Mouse (Mus musculus) G1E (cell line): ENCODE results near the gene Ablim1. TPM values are rescaled to one million over a fixed set of nuclear protein-coding genes. Genes with fewer than 3 reads are reported as not detected.

ENCODE experiments used
- ATAC-seq: 2 replicates; pipeline ENCODE4 v1.8.0; 2016; ENCODE audit warnings: mild to moderate bottlenecking; ENCODE audit not compliant: insufficient number of reproducible peaks, poor library complexity, low FRiP score, severe bottlenecking; ENCODE audit errors: extremely low read depth
- DNase-seq: peaks from one replicate; pipeline ENCODE4 v3.0.0; 2012; ENCODE audit warnings: low spot score
- H3K27me3 ChIP-seq: 2 replicates; pipeline ENCODE4 v1.6.1; 2012; ENCODE audit warnings: mild to moderate bottlenecking, low read length, inconsistent platforms; ENCODE audit not compliant: insufficient read depth
- H3K36me3 ChIP-seq: replicated peaks from 2 replicates; pipeline ENCODE3; 2012; ENCODE audit warnings: mild to moderate bottlenecking, inconsistent platforms
- H3K4me1 ChIP-seq: 2 replicates; pipeline ENCODE4 v1.6.1; 2012; ENCODE audit warnings: low read depth, low read length, inconsistent platforms, mixed read lengths; ENCODE audit not compliant: insufficient read depth
- H3K4me3 ChIP-seq: 2 replicates; pipeline ENCODE4 v1.5.1; 2012; ENCODE audit warnings: low read depth, mild to moderate bottlenecking, inconsistent platforms, low read length, moderate library complexity, mixed read lengths
- H3K9me3 ChIP-seq: replicated peaks from 2 replicates; pipeline ENCODE4 v1.6.1; 2012; ENCODE audit warnings: inconsistent platforms
- CTCF ChIP-seq: IDR thresholded peaks from 2 replicates; pipeline ENCODE4 v1.5.1; 2012; ENCODE audit warnings: low read depth, low read length, inconsistent platforms, mixed read lengths
- GATA1 ChIP-seq: IDR thresholded peaks from 2 replicates; pipeline ENCODE4 v1.6.1; 2012; ENCODE audit warnings: borderline replicate concordance, low read length, inconsistent platforms, mixed read lengths
- GATA2 ChIP-seq: IDR thresholded peaks from 2 replicates; pipeline ENCODE4 v1.6.1; 2012; ENCODE audit warnings: low read depth, low read length, inconsistent platforms, borderline replicate concordance
- POLR2AphosphoS5 ChIP-seq: IDR thresholded peaks from 2 replicates; pipeline ENCODE4 v1.6.1; 2012; ENCODE audit warnings: low read depth, low read length, inconsistent platforms; ENCODE audit not compliant: insufficient replicate concordance
- TAL1 ChIP-seq: conservative IDR thresholded peaks from 2 replicates; pipeline ENCODE4 v1.6.1; 2012; ENCODE audit warnings: low read depth, low read length, inconsistent platforms, mixed read lengths
- polyA plus RNA-seq: library from polyadenylated mRNA; stranded (reverse); fragments of >175 nt; gene quantifications from 2 replicates; pipeline ENCODE4 v1.2.3, GENCODE M21; 2012
- total RNA-seq, 2 experiments: library from RNA; stranded (forward) in 1 of 2; stranded (reverse) in 1 of 2; fragments of 200-1000 nt in 1 of 2; fragments of >200 nt in 1 of 2; fragmentation: Nextera tagmentation in 1 of 2; gene quantifications; 2 replicates each; pipeline ENCODE4 v1.2.3; 2014 to 2017

Gene Ablim1
- total and polyA plus RNA-seq, 3 experiments: 0.08 to 0.71 TPM; not detected in 1

DNA sequence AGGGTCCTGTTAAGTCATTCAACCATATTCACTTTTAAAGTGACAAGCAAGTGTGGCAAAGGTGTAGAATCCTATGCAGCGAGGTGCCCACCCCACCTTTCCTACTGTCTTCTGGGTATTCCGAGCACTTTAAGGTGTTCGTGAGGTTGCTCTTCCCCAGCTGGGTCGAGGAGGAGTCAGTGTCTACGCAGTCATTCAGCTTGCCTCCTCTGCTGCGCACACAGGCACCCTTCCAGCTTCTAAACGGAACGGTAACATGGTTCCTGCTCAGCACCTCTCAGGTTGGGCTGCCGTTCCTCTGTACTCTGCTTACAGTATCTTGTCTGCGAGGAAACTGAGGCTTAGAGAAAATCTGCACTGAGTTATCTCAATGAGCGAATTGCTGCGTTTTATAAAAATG is 40.4 kb downstream of the Ablim1 start:
- no peak for DNase-seq
- Histone ChIP-seq H3K36me3 (no peaks in the 10 kb centered on the region), H3K4me1 (no peaks in the 10 kb centered on the region), H3K9me3 (no peaks in the 10 kb centered on the region), H3K27me3 (no peaks in the 10 kb centered on the region; the same call in 1 of the 2 replicates), H3K4me3 (no peak overlapping the region)
- no peak for ATAC-seq
- TF ChIP-seq POLR2AphosphoS5 (no peak), GATA2 (no peak), TAL1 (no peak), GATA1 (no peak), CTCF (no peak)

DNA sequence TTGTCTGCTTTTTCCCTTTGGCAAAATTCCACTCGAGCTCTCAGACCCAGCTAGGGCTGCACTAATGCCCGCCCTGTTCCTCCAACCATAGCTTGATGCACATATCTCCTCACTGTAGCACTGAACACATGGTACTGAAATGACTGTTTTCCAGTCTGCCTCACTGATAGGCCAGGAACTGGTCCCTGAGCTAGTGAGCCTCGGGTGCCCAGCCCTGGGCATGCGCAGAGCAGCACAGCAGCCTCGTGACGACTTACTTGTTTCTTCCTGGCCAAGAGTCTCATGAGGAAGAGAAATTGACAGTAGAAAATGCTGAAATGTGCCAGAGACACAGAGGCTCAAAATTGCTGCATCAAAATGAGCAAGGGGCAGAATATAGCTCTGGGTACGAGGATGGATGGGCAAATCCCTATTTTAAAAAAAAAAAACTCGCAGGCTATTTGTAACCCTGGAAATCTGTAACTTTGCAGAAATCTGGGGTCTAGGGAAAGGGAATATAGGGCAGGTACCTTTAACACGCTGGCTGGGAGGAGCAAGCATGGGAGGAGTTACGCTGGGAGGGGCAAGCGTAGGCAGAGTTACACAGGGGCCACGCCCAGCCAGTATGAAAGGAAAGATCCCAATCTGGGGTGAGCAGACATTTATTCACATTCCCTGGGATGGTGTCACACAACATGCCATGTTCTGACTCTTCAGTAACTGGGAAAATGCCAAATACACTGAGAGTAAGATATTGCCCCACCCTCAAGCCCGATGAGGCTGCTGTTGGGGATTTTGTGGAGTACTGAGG is 41.7 kb downstream of the Ablim1 start:
- H3K4me1 ChIP-seq: no peaks in the 10 kb centered on the region
- no peaks in the 10 kb centered on the region for H3K9me3 ChIP-seq
- DNase-seq: no peak
- TF ChIP-seq TAL1 (no peak), GATA1 (no peak), CTCF (no peak), POLR2AphosphoS5 (no peak), GATA2 (no peak)
- no peaks in the 10 kb centered on the region; the same call in 1 of the 2 replicates for H3K27me3 ChIP-seq
- no peaks in the 10 kb centered on the region for H3K36me3 ChIP-seq
- no peak for ATAC-seq
- no peak overlapping the region for H3K4me3 ChIP-seq

DNA sequence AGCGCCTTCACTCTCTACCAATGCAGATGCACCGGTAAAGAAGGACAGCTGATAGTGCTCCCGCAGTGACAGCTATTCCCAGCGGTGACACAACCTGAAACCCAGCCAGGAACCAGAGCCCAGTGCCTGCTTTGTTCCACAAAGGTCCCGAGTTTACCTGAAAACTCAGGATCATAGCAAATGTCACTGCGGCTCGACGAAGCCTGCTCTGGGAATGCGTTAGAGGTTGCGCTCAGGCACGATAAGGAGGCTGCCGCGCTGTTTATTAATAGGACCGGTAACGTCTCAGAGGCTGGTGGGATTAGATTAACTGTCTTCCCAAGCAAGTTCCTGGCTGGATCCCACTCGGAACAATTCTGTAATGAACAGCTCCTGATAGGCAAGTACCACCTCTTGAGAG is 43.0 kb downstream of the Ablim1 start:
- DNase-seq: no peak
- TF ChIP-seq GATA1 (no peak), CTCF (no peak), POLR2AphosphoS5 (no peak), TAL1 (no peak), GATA2 (no peak)

DNA sequence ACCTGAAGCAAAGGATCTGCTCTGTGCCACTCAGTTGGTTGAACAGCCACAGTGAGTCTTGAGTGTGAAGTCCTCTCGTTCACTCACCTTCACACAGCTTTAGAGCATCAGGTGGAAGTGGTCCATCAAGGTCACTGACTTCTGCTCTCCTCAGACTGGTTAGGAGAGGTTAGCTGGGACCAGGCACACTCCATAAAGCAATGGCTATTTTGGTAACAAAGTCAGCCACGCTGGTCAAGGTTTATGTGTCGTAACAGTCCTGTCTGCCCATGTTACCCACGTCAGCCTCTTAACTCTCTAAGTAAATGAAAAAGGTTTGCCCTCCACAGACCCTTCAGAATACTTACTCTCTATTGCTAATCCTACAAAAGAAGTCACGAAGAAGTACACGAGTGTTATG is 44.0 kb downstream of the Ablim1 start:
- H3K4me3 ChIP-seq: no peak overlapping the region
- no peak for ATAC-seq
- TF ChIP-seq POLR2AphosphoS5: no peak
- TF ChIP-seq TAL1: no peak
- TF ChIP-seq CTCF: no peak
- no peak for TF ChIP-seq GATA1
- no peak for TF ChIP-seq GATA2
- no peak for DNase-seq
- no peaks in the 10 kb centered on the region; the same call in 1 of the 2 replicates for H3K27me3 ChIP-seq
- H3K36me3 ChIP-seq: no peaks in the 10 kb centered on the region
- H3K9me3 ChIP-seq: no peaks in the 10 kb centered on the region
- H3K4me1 ChIP-seq: no peaks in the 10 kb centered on the region

More for the DNA sequence above, 43.0 kb downstream of the Ablim1 start:
- H3K4me1 ChIP-seq: no peaks in the 10 kb centered on the region
- no peak overlapping the region for H3K4me3 ChIP-seq
- H3K36me3 ChIP-seq: no peaks in the 10 kb centered on the region
- no peaks in the 10 kb centered on the region; the same call in 1 of the 2 replicates for H3K27me3 ChIP-seq
- H3K9me3 ChIP-seq: no peaks in the 10 kb centered on the region
- ATAC-seq: no peak

DNA sequence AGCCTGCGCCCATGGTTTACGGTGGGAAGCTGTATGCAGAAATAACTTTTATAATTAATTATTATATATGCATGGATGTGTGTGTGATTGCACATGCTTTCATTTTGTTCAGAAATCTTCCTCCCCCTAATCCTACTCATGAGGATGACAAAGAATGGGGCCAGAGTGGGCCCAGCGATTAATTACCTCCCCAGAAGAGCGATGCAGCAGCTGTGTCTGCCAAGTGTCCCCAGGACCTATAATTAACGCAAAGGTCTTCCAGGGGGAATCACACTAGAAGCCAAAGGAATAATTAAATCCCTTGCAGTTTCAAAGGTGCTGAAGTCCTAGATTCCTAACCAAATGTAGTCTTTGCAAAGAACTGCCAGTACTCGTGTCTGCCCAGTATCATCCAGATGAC is 44.9 kb downstream of the Ablim1 start:
- H3K9me3 ChIP-seq: no peaks in the 10 kb centered on the region
- no peaks in the 10 kb centered on the region; the same call in 1 of the 2 replicates for H3K27me3 ChIP-seq
- no peak for DNase-seq
- ATAC-seq: no peak
- H3K4me1 ChIP-seq: no peaks in the 10 kb centered on the region
- no peaks in the 10 kb centered on the region for H3K36me3 ChIP-seq
- TF ChIP-seq TAL1: no peak
- TF ChIP-seq POLR2AphosphoS5: no peak
- TF ChIP-seq GATA1: no peak
- no peak for TF ChIP-seq GATA2
- no peak for TF ChIP-seq CTCF
- no peak overlapping the region for H3K4me3 ChIP-seq

DNA sequence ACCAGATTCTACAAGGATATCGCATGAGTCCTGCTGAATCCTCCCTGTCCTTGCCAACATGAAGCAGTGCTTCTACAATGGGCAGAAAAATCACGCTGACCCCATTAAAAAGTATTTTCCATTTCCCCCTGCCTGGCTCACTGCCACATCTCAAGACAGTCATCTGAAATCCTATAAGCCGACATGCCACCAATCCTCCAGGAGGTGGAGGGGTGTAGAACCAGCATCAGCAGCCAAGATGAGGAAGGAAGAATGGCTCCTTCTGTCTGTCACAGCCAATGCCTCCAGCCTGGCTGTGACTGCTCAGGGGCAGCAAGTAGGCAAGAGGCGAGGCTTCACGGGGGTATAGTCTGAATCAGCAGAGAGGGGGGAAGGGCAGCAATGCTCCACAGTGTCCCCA is 47.2 kb downstream of the Ablim1 start:
- no peaks in the 10 kb centered on the region for H3K27me3 ChIP-seq
- H3K36me3 ChIP-seq: no peaks in the 10 kb centered on the region
- TF ChIP-seq CTCF (no peak), POLR2AphosphoS5 (no peak), GATA1 (no peak), GATA2 (no peak), TAL1 (no peak)
- H3K9me3 ChIP-seq: no peaks in the 10 kb centered on the region
- no peak overlapping the region; the same call in 1 of the 2 replicates for H3K4me3 ChIP-seq
- H3K4me1 ChIP-seq: no peaks in the 10 kb centered on the region
- DNase-seq (no peak), ATAC-seq (no peak)
